Mouse (Mus musculus): ENCODE data around the gene Slc41a2.

DNA sequence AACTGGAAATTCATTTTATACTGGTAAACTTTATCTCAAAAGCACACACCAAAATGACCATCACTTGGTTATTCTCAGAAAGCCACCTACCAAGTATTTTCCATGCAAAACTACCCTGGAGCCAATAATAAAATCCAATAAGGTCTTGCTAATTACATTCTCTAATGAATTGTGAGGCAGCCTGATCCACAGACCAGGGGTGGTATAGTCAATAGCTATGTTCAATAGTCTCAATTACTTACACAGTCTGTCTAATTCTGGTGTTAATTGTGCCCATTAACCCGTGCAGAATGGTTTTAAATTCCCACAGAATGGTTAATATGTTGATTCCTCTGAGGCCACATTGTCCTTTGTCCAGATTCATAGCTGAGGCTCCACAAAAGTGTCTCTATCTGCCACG lies 118.9 kb downstream of the Slc41a2 start:
- TF ChIP-seq CTCF (IDR thresholded peaks at IDR 0.05; ENCODE audit: low read depth), result no peak
- TF ChIP-seq EP300 (IDR thresholded peaks at IDR 0.05; ENCODE audit: low read depth), result no peak

Data from liver, embryonic 14.5 days (tissue).